8 mouse cellular contexts compared by ENCODE assay signal in the genomic region with DNA sequence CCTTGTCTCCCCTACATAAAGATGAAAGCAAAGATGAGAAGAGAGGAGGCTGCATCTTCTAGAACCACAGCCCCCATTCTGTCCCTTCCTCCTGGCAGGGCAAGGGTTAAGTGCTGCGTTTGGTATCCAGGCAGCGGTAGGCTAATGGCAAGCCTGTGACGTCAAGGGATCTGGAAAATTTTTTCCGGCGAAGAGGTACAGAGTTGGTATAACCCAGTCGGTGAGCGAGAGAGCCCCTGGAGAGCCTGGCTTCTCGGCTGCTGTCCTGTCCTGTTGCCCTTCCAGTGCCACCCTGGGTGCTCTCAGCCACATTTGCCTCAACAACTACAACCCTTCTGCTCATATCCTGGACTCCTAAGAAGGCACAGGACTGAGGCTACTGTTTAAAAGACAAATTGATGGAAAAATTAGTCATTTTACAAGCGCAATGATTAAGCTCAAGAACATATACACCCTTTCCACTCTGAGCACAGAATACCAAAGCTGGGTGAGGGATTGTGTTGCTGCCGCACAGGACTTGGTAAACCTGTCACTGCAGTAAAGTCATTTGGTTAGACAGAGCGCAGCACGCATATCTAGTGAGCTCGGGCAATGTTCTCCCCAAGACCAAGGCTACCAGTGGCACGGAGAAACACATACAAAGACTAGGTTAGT. TPM values are rescaled to one million over a fixed set of nuclear protein-coding genes. Genes with fewer than 3 reads are reported as not detected.
DNase-seq lines count a peak whose midpoint lies in the region; ATAC-seq lines count a peak whose summit lies in the region.

No protein-coding gene starts in this region.

- H3K4me2 ChIP-seq in limb, embryonic 11.5 days (ENCODE audit: low read depth, severe bottlenecking), result peak overlapping the region; percentile 24; the same call in 1 of the 2 replicates
- H3K4me2 ChIP-seq in midbrain, embryonic 15.5 days, result peak overlapping the region; percentile 64

- peaks cover 28% of the 10 kb centered on the region for H3K27me3 ChIP-seq in limb, embryonic 11.5 days (ENCODE audit: control insufficient read depth, insufficient read depth, low read length)
- no peaks in the 10 kb centered on the region for H3K27me3 ChIP-seq in midbrain, embryonic 15.5 days (replicated peaks)

- no peak overlapping the region for H3K27ac ChIP-seq in limb, embryonic 11.5 days (replicated peaks; ENCODE audit: low read depth, low read length)
- H3K27ac ChIP-seq in midbrain, embryonic 15.5 days, result peak overlapping the region; percentile 53; the same call in 1 of the 2 replicates

- H3K9me3 ChIP-seq in limb, embryonic 11.5 days (ENCODE audit: control insufficient read depth, low read length), result no peaks in the 10 kb centered on the region
- H3K9me3 ChIP-seq in midbrain, embryonic 15.5 days, result no peaks in the 10 kb centered on the region

- no peak overlapping the region for H3K9ac ChIP-seq in limb, embryonic 11.5 days (ENCODE audit: low read length)
- H3K9ac ChIP-seq in midbrain, embryonic 15.5 days, result peak overlapping the region; percentile 38

- peak; percentile 21 for ATAC-seq in frontal cortex, adult (ENCODE audit: low TSS enrichment)
- ATAC-seq in limb, embryonic 11.5 days (ENCODE audit: insufficient number of reproducible peaks, low FRiP score, low TSS enrichment, low read depth), result no peak
- ATAC-seq in midbrain, embryonic 15.5 days (replicated peaks), result no peak

- 40% methylated on average over 14 of the region's 14 CpGs for WGBS in limb, embryonic 11.5 days
- 30% methylated on average over 14 of the region's 14 CpGs for WGBS in midbrain, embryonic 15.5 days

- no peak overlapping the region for H3K4me3 ChIP-seq in limb, embryonic 11.5 days (ENCODE audit: low read depth, low read length)
- H3K4me3 ChIP-seq in midbrain, embryonic 15.5 days, result peak overlapping the region; percentile 82

- no peaks in the 10 kb centered on the region for H3K36me3 ChIP-seq in limb, embryonic 11.5 days (ENCODE audit: control insufficient read depth, insufficient read depth, low read length)
- peaks cover 28% of the 10 kb centered on the region for H3K36me3 ChIP-seq in midbrain, embryonic 15.5 days (replicated peaks)

- H3K4me1 ChIP-seq in limb, embryonic 11.5 days (ENCODE audit: control insufficient read depth, insufficient read depth, low read length), result peaks cover 10% of the 10 kb centered on the region; the same call in 1 of the 2 replicates
- H3K4me1 ChIP-seq in midbrain, embryonic 15.5 days, result peaks cover 32% of the 10 kb centered on the region

- peak; percentile 68 for DNase-seq in R1 (ENCODE audit: low read depth, low spot score)
- DNase-seq in cerebellum, adult 11-12 months, result peak; percentile 78
- peak; percentile 73 for DNase-seq in kidney, adult 11 months
- DNase-seq in limb, embryonic 11.5 days (ENCODE audit: low spot score), result peak; percentile 61
- peak; percentile 61 for DNase-seq in yolk sac, embryonic 10.5 days (ENCODE audit: low spot score)
- DNase-seq in urinary bladder, postnatal 25 days (ENCODE audit: low spot score), result no peak

RNA-seq across cellular contexts. Expression of gene Atp1b1, which starts 3.3 kb away (rescaled TPM):
- polyA plus RNA-seq in limb, embryonic 11.5 days (2014; fragmentation: Nextera tagmentation; extraction: Ambion mirVana), result 1.6 and 2.6 TPM in 2 replicates
- 210 and 216 TPM in 2 replicates for polyA plus RNA-seq in midbrain, embryonic 15.5 days (2015; fragmentation: Nextera tagmentation; extraction: Ambion mirVana)

Comparison
In these comparisons a context has a peak if more than half of its experiments do, and no peak if none do; other contexts are left out.
1. RNA of gene Atp1b1, which starts 3.3 kb away (polyA plus RNA-seq): 210 to 216 TPM in midbrain, embryonic 15.5 days; 1.6 to 2.6 TPM in limb, embryonic 11.5 days; every median in the first group is over 10 times any median in the second.